Mouse (Mus musculus) cerebellum, adult 2 months (tissue): Measurements from ENCODE around the gene Ssc4d.

ENCODE experiments used
- CTCF ChIP-seq: fragments of 200-500 bp; IDR thresholded peaks from 2 replicates; pipeline ENCODE4 v1.5.1; 2011; ENCODE audit warnings: low read depth, mild to moderate bottlenecking, control low read depth, low read length, moderate library complexity, borderline replicate concordance; ENCODE audit not compliant: insufficient read depth
- POLR2A ChIP-seq: fragments of 200-500 bp; IDR thresholded peaks from 2 replicates; pipeline ENCODE4 v1.6.1; 2011; ENCODE audit warnings: low read length, control low read depth, borderline replicate concordance; ENCODE audit not compliant: insufficient read depth

GRCm38 (mm10) chr5:136004537-136004936 lies 30.2 kb upstream of the Ssc4d start:
- TF ChIP-seq CTCF: no peak
- TF ChIP-seq POLR2A: no peak
